Mouse (Mus musculus) small intestine, adult 2 months (tissue): ENCODE results near the gene Asb2.

Experiments used
- CTCF ChIP-seq: fragments of 200-500 bp; IDR thresholded peaks from 2 replicates; pipeline ENCODE4 v1.5.1; 2012; ENCODE audit warnings: low read depth, mild to moderate bottlenecking, control low read depth, inconsistent platforms, low read length, moderate library complexity, mixed read lengths; ENCODE audit not compliant: insufficient replicate concordance, insufficient read length; ENCODE audit errors: extremely low read depth
- POLR2A ChIP-seq: fragments of 200-500 bp; IDR thresholded peaks from 2 replicates; pipeline ENCODE4 v1.6.1; 2012; ENCODE audit warnings: low read depth, mild to moderate bottlenecking, control low read depth, inconsistent platforms, low read length, moderate library complexity

- TF ChIP-seq POLR2A (no peak), CTCF (peak; percentile 64; the same call in 1 of the 2 replicates)
Observed at GRCm38 (mm10) chr12:103306720-103307119, 49.1 kb downstream of the Asb2 start.
